Mouse (Mus musculus) kidney, embryonic 15.5 days (tissue): ENCODE data around the gene Capn15. TPM values are rescaled to one million over a fixed set of nuclear protein-coding genes. Genes with fewer than 3 reads are reported as not detected.

ENCODE experiments used
- ATAC-seq: fragments of 200-750 bp; cut with Nextera tagmentation; replicated peaks from 2 replicates; pipeline ENCODE4 v1.8.0; 2017; ENCODE audit warnings: moderate TSS enrichment; ENCODE audit not compliant: low FRiP score
- H3K27ac ChIP-seq: fragments of 300-500 bp; sonication (generic); 2 replicates; pipeline ENCODE4 v1.5.1; 2015; ENCODE audit warnings: mild to moderate bottlenecking, inconsistent platforms
- H3K27me3 ChIP-seq: fragments of 300-500 bp; sonication (generic); 2 replicates; pipeline ENCODE4 v1.6.1; 2015; ENCODE audit warnings: inconsistent platforms
- H3K36me3 ChIP-seq: fragments of 300-500 bp; sonication (generic); 2 replicates; pipeline ENCODE4 v1.6.1; 2015; ENCODE audit warnings: inconsistent platforms
- H3K4me1 ChIP-seq: fragments of 300-500 bp; sonication (generic); 2 replicates; pipeline ENCODE4 v1.6.1; 2015; ENCODE audit warnings: inconsistent platforms
- H3K4me2 ChIP-seq: fragments of 300-500 bp; sonication (generic); 2 replicates; pipeline ENCODE4 v1.6.1; 2015; ENCODE audit warnings: moderate library complexity, mild to moderate bottlenecking, inconsistent platforms
- H3K4me3 ChIP-seq: fragments of 300-500 bp; sonication (generic); replicated peaks from 2 replicates; pipeline ENCODE4 v1.5.1; 2015; ENCODE audit warnings: mild to moderate bottlenecking, inconsistent platforms
- H3K9ac ChIP-seq: fragments of 300-500 bp; sonication (generic); 2 replicates; pipeline ENCODE4 v1.6.1; 2015; ENCODE audit warnings: mild to moderate bottlenecking, inconsistent platforms
- H3K9me3 ChIP-seq: fragments of 300-500 bp; sonication (generic); replicated peaks from 2 replicates; pipeline ENCODE4 v1.6.1; 2016; ENCODE audit warnings: inconsistent platforms
- WGBS: fragments of 180-500 bp; shearing (Covaris S2); methylation state at CpG from one replicate; pipeline ENCODE4 v1.1.7; 2015; ENCODE audit warnings: mixed read lengths; 5-methylcytosine and 5-hydroxymethylcytosine counted together
- polyA plus RNA-seq: library from polyadenylated mRNA; unstranded; fragments of >200 nt; fragmentation: Nextera tagmentation; extraction: Ambion mirVana; gene quantifications from 2 replicates; pipeline ENCODE4 v1.2.1, GENCODE M21; 2015

The Capn15 gene
- polyA plus RNA-seq, 1 experiment from 2014 or later: 31.6 TPM

GRCm38 (mm10) chr17:25964271-25964670 lies 21.3 kb downstream of the Capn15 start:
- Histone ChIP-seq H3K9ac (no peak overlapping the region), H3K4me1 (peaks cover 20% of the 10 kb centered on the region), H3K9me3 (no peaks in the 10 kb centered on the region), H3K36me3 (peaks cover 50% of the 10 kb centered on the region), H3K4me2 (no peak overlapping the region), H3K27ac (no peak overlapping the region), H3K27me3 (no peaks in the 10 kb centered on the region), H3K4me3 (no peak overlapping the region)
- no peak for ATAC-seq
- 82% methylated on average over 7 of the region's 7 CpGs for WGBS

GRCm38 (mm10) chr17:25962413-25962905 lies 23.1 kb downstream of the Capn15 start:
- Histone ChIP-seq H3K27me3 (no peaks in the 10 kb centered on the region), H3K9ac (no peak overlapping the region), H3K4me1 (peaks cover 7% of the 10 kb centered on the region), H3K9me3 (no peaks in the 10 kb centered on the region), H3K4me2 (no peak overlapping the region), H3K4me3 (no peak overlapping the region), H3K27ac (no peak overlapping the region), H3K36me3 (peaks cover 66% of the 10 kb centered on the region)
- no peak for ATAC-seq
- 86% methylated on average over 7 of the region's 7 CpGs for WGBS

DNA sequence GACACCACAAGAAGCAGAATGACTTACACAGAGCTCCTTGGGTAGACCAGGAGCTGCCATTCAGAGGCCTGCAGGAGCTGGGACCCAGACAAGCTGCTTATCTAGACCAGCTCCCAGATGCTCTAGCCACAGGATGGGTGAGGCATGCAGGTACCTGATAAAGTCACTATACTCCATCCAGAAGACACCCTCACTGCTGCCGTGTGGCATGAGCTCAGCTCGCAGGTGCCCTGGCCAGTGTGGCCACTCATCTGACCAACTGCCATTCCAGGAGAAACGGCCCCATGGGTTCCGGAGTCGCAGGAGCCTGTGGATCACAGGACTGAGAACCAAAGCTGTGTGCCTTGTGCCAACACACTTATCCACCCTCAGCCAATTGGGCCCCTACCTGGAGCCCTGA lies 24.0 kb downstream of the Capn15 start:
- no peak overlapping the region for H3K27ac ChIP-seq
- H3K36me3 ChIP-seq: peaks cover 66% of the 10 kb centered on the region
- H3K9ac ChIP-seq: no peak overlapping the region
- ATAC-seq: peak; percentile 68
- no peaks in the 10 kb centered on the region for H3K4me1 ChIP-seq
- no peaks in the 10 kb centered on the region for H3K9me3 ChIP-seq
- 91% methylated on average over 5 of the region's 5 CpGs for WGBS
- H3K27me3 ChIP-seq: no peaks in the 10 kb centered on the region
- H3K4me3 ChIP-seq: no peak overlapping the region
- no peak overlapping the region for H3K4me2 ChIP-seq

GRCm38 (mm10) chr17:25959630-25960467 lies 25.7 kb downstream of the Capn15 start:
- Histone ChIP-seq H3K27me3 (no peaks in the 10 kb centered on the region), H3K4me1 (no peaks in the 10 kb centered on the region), H3K9me3 (no peaks in the 10 kb centered on the region), H3K36me3 (peaks cover 66% of the 10 kb centered on the region), H3K4me2 (no peak overlapping the region), H3K4me3 (no peak overlapping the region), H3K27ac (no peak overlapping the region), H3K9ac (no peak overlapping the region)
- ATAC-seq: no peak
- WGBS: 88% methylated on average over 23 of the region's 23 CpGs

- 93% methylated on average over 11 of the region's 11 CpGs for WGBS
These were observed 26.7 kb downstream of the Capn15 start for GRCm38 (mm10) chr17:25958771-25959494.

DNA sequence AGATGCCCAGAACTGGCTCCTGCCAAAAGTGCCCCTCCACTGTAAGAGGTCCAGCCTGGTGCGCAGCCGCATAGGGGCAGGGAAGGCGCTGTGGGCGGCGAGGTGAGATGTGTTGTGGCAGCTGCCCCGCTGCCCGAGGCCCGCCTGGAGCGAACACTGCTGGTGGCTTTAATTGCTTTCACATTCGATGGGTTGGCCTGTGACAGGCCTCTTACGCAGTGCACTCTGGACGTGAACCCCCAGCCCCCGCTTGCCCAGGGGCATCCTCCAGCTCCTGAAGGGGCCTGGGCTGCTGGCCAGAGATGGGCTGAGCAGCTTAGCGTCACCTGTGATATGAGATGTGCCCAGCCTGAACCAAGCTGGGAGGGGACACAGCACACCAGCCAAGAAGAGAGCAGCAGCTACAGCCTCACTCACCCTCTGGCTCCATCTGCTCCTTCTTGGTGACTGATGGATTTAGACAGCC lies 28.0 kb downstream of the Capn15 start:
- Histone ChIP-seq H3K27ac (no peak overlapping the region), H3K9ac (no peak overlapping the region), H3K9me3 (no peaks in the 10 kb centered on the region), H3K4me2 (no peak overlapping the region), H3K36me3 (peaks cover 46% of the 10 kb centered on the region), H3K4me3 (no peak overlapping the region), H3K4me1 (no peaks in the 10 kb centered on the region), H3K27me3 (peaks cover 16% of the 10 kb centered on the region)
- whole genome bisulfite sequencing: 85% methylated on average over 14 of the region's 14 CpGs
- ATAC-seq: no peak

More at GRCm38 (mm10) chr17:25958771-25959494, 26.7 kb downstream of the Capn15 start:
- Histone ChIP-seq H3K9me3 (no peaks in the 10 kb centered on the region), H3K4me2 (no peak overlapping the region), H3K36me3 (peaks cover 59% of the 10 kb centered on the region), H3K4me1 (no peaks in the 10 kb centered on the region), H3K27ac (no peak overlapping the region), H3K4me3 (no peak overlapping the region), H3K9ac (no peak overlapping the region), H3K27me3 (peaks cover 3% of the 10 kb centered on the region; the same call in 1 of the 2 replicates)
- ATAC-seq: no peak

- Histone ChIP-seq H3K36me3 (peaks cover 36% of the 10 kb centered on the region), H3K27me3 (peaks cover 26% of the 10 kb centered on the region), H3K4me2 (no peak overlapping the region), H3K27ac (no peak overlapping the region), H3K9ac (no peak overlapping the region), H3K4me1 (peaks cover 9% of the 10 kb centered on the region), H3K4me3 (no peak overlapping the region), H3K9me3 (no peaks in the 10 kb centered on the region)
- 82% methylated on average over 7 of the region's 7 CpGs for WGBS
- ATAC-seq: no peak
These were observed 29.0 kb downstream of the Capn15 start for GRCm38 (mm10) chr17:25956631-25957030.

DNA sequence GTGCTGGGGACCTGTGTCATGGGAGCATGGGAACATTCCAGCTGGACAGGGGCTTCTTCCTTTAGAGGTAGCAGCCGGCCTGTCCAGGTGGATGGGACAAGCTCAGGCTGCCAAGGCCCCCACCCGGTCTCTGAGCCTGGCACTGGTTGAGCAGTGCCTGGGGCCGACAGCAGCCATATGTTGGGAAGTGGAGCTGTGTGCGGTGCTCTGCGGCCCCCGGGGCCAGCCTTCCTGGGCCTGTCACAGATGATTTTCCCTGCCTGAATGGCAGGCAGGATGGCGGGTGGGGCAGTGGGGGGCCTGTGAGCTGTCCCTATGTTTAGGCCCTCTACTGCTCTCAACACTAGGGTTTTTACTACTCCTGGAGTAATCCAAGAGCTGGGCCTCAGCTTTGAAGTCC lies 29.4 kb downstream of the Capn15 start:
- peaks cover 31% of the 10 kb centered on the region for H3K27me3 ChIP-seq
- no peak for ATAC-seq
- H3K27ac ChIP-seq: no peak overlapping the region
- 64% methylated on average over 7 of the region's 7 CpGs for WGBS
- H3K36me3 ChIP-seq: peaks cover 32% of the 10 kb centered on the region
- H3K4me2 ChIP-seq: no peak overlapping the region
- H3K9ac ChIP-seq: no peak overlapping the region
- H3K9me3 ChIP-seq: no peaks in the 10 kb centered on the region
- peaks cover 13% of the 10 kb centered on the region for H3K4me1 ChIP-seq
- H3K4me3 ChIP-seq: no peak overlapping the region

DNA sequence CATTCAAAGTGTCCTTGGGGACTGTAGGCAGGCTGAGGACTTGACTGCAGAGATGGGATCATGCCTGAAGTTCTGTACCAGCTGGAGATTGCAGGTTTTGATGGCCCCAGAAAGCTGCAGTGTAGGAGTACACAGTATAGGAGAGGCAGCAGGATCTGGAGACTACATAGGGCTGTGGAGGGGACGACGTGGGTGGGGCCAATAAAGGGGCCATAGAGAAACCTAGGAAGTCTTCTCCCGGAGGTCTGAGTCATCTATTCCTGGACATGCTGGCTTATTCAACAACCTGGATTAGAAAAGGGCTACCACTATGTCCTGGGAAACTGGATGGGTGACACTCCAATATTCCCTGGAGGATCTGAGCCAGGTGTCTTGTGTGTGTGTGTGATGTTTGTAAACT lies 29.9 kb downstream of the Capn15 start:
- Histone ChIP-seq H3K9me3 (no peaks in the 10 kb centered on the region), H3K9ac (no peak overlapping the region), H3K36me3 (peaks cover 29% of the 10 kb centered on the region), H3K4me3 (no peak overlapping the region), H3K27me3 (peaks cover 35% of the 10 kb centered on the region), H3K27ac (no peak overlapping the region), H3K4me1 (peaks cover 16% of the 10 kb centered on the region), H3K4me2 (no peak overlapping the region)
- no peak for ATAC-seq
- 31% methylated on average over 3 of the region's 3 CpGs for WGBS

- Histone ChIP-seq H3K4me1 (peaks cover 16% of the 10 kb centered on the region), H3K36me3 (peaks cover 20% of the 10 kb centered on the region), H3K27me3 (peaks cover 46% of the 10 kb centered on the region), H3K9ac (no peak overlapping the region), H3K4me3 (no peak overlapping the region), H3K9me3 (no peaks in the 10 kb centered on the region), H3K4me2 (no peak overlapping the region), H3K27ac (no peak overlapping the region)
- WGBS: 61% methylated on average over 2 of the region's 2 CpGs
- no peak for ATAC-seq
These were observed 30.9 kb downstream of the Capn15 start for GRCm38 (mm10) chr17:25954671-25955070.

- H3K27me3 ChIP-seq: peaks cover 47% of the 10 kb centered on the region
- ATAC-seq: no peak
These were observed 32.4 kb downstream of the Capn15 start for GRCm38 (mm10) chr17:25953161-25953560.

More at GRCm38 (mm10) chr17:25953161-25953560, 32.4 kb downstream of the Capn15 start:
- H3K4me2 ChIP-seq: peak overlapping the region; percentile 90
- no peak overlapping the region for H3K9ac ChIP-seq
- WGBS: 82% methylated on average over 5 of the region's 5 CpGs
- peaks cover 16% of the 10 kb centered on the region for H3K4me1 ChIP-seq
- H3K9me3 ChIP-seq: no peaks in the 10 kb centered on the region
- H3K36me3 ChIP-seq: peaks cover 6% of the 10 kb centered on the region; the same call in 1 of the 2 replicates
- H3K27ac ChIP-seq: no peak overlapping the region
- no peak overlapping the region for H3K4me3 ChIP-seq
